Mouse (Mus musculus) adrenal gland (tissue): ENCODE results near the gene Olfr117.
"Not testable (repeated sequence)": the region's sequence is repeated elsewhere in the genome, so short reads cannot be mapped to it uniquely, and the experiment has no call there.

ENCODE experiments used
- intact Hi-C: fragments of 180-260 bp; cut with DNase I; formaldehyde crosslinking; loops from one replicate; pipeline ENCODE4 v1.15.1; 2025
- long read RNA-seq, 2 experiments: library from polyadenylated mRNA; unstranded; transcript quantifications; one replicate each; pipeline ENCODE4 v2.0.0; 2020; ENCODE audit warnings: borderline replicate concordance in 1 of 2; ENCODE audit not compliant: insufficient replicate concordance in 1 of 2

Gene Olfr117
- long read RNA-seq, experiment 1 = 0 reads
- long read RNA-seq, experiment 2 = 0 reads

DNA sequence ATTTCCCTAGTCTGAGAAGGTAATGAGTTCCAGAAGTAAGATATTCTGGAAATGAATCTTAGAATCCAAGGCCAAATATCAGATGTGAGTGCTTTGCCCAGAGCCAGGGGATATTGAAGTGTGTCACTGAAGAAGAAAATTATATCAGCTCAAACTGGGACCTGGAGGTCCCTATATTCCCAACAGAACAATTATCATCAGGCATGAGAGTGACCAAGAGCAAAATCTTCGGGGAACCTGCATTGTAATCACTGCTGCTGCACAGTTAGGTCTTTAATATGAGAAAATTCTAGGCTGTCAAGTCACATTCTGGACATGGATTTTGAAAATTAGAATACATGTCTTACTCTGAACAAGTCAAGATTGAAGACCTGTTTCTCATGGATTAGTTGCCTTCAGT, at the start of gene Olfr117:
TSS of gene Olfr117 (minus strand) at position 101 of the 400 bp plus-strand sequence.
- intact Hi-C loops = no loop called here

GRCm38 (mm10) chr17:37696264-37696663, 32.7 kb upstream of the Olfr117 start, which contains the start of gene Olfr119:
TSS of gene Olfr119 (plus strand) at chr17:37696564.
- intact Hi-C loops = not testable (repeated sequence)

GRCm38 (mm10) chr17:37666688-37667087, 3.1 kb upstream of the Olfr117 start, which contains the start of gene Olfr118:
TSS of gene Olfr118 (plus strand) at chr17:37666988.
- intact Hi-C loops = no loop called here

DNA sequence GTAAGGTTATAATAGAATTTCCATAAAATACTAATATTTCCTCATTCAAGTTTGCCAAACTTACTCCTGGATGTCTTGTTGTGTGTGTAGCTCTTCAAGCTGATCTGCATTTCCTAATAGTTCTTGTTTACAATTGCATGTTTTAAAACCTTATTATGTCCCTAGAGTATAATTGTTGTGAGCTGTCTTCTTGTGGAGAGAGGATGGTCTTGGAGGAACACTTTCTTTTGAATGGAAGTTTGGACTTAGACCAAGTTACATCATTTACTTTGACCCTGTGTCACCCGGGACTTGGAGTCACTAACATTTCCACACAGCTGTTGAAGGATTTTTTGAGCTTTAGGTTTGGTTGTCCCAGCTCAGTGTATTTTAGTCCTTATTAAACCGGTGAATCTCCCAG, 36.6 kb downstream of the Olfr117 start, which contains the start of the genes Olfr115 and Olfr116:
TSS of gene Olfr115 (minus strand) at position 101 of the 400 bp plus-strand sequence.
TSS of gene Olfr116 (minus strand) at position 191 of the 400 bp plus-strand sequence.
- intact Hi-C loops = no loop called here
